ENCODE assay signal across 35 mouse cellular contexts in genomic region chr11:28702384-28702783, GRCm38 (mm10).
"Had no signal": no experiment of that assay in that cellular context is flagged by ENCODE, and none has a peak within 500 bp of the region (broad histone marks: within the 10 kb centered on the region; RNA-seq: fewer than 3 reads in every experiment).

No protein-coding gene starts in this region.

- H3K4me3 ChIP-seq: heart, embryonic 10.5 days; heart, embryonic 12.5 days; heart, embryonic 13.5 days; heart, embryonic 15.5 days; hindbrain, embryonic 10.5 days; hindbrain, embryonic 12.5 days; hindbrain, embryonic 13.5 days; hindbrain, embryonic 15.5 days; intestine, embryonic 15.5 days; kidney, embryonic 15.5 days; layer of hippocampus, adult 2 months had no signal

- H3K9ac ChIP-seq: heart, embryonic 12.5 days; heart, embryonic 13.5 days; heart, embryonic 15.5 days; hindbrain, embryonic 12.5 days; hindbrain, embryonic 13.5 days; hindbrain, embryonic 14.5 days; hindbrain, embryonic 15.5 days; intestine, embryonic 15.5 days; kidney, embryonic 15.5 days had no signal

- DNase-seq: heart, postnatal 10 days; heart, postnatal 14 days; heart, postnatal 36 days; heart, postnatal 4 days; kidney, adult 11 months; kidney, adult 18-20 months; kidney, adult 2 months; kidney, adult 8-10 months; kidney, adult 9 months; kidney, postnatal 10 days; kidney, postnatal 14 days; kidney, postnatal 25 days; kidney, postnatal 36 days; kidney, postnatal 4 days; layer of hippocampus, adult 9-11 months; layer of hippocampus, postnatal 36 days had no signal

- H3K4me2 ChIP-seq: heart, embryonic 11.5 days; heart, embryonic 12.5 days; heart, embryonic 13.5 days; heart, embryonic 15.5 days; hindbrain, embryonic 12.5 days; hindbrain, embryonic 13.5 days; hindbrain, embryonic 14.5 days; hindbrain, embryonic 15.5 days; intestine, embryonic 15.5 days; kidney, embryonic 15.5 days had no signal

- H3K9me3 ChIP-seq: heart, embryonic 10.5 days; heart, embryonic 12.5 days; heart, embryonic 13.5 days; heart, embryonic 15.5 days; hindbrain, embryonic 10.5 days; hindbrain, embryonic 12.5 days; hindbrain, embryonic 13.5 days; hindbrain, embryonic 15.5 days; intestine, embryonic 15.5 days; kidney, embryonic 15.5 days had no signal

- H3K36me3 ChIP-seq: heart, embryonic 10.5 days; heart, embryonic 12.5 days; heart, embryonic 13.5 days; heart, embryonic 15.5 days; hindbrain, embryonic 10.5 days; hindbrain, embryonic 12.5 days; hindbrain, embryonic 13.5 days; hindbrain, embryonic 15.5 days; intestine, embryonic 15.5 days; kidney, embryonic 15.5 days had no signal

- H3K27me3 ChIP-seq: heart, embryonic 12.5 days; heart, embryonic 13.5 days; heart, embryonic 15.5 days; hindbrain, embryonic 12.5 days; hindbrain, embryonic 13.5 days; hindbrain, embryonic 15.5 days; intestine, embryonic 15.5 days; kidney, embryonic 15.5 days had no signal

- ATAC-seq: hindbrain, embryonic 16.5 days; hindbrain, postnatal 0 days; inflammation-experienced regulatory T-cells, adult 6 months; intestine, embryonic 15.5 days; intestine, embryonic 16.5 days; intestine, postnatal 0 days had no signal

- H3K4me1 ChIP-seq: hindbrain, embryonic 13.5 days; intestine, embryonic 15.5 days had no signal

- H3K27ac ChIP-seq: heart, embryonic 10.5 days; heart, embryonic 13.5 days; hindbrain, embryonic 10.5 days; hindbrain, embryonic 12.5 days; hindbrain, embryonic 13.5 days; hindbrain, embryonic 14.5 days; hindbrain, embryonic 15.5 days; hindbrain, postnatal 0 days; intestine, embryonic 15.5 days; kidney, embryonic 15.5 days; kidney, postnatal 0 days; layer of hippocampus, adult 2 months had no signal
